Mouse (Mus musculus) testis, adult 2 months (tissue): ENCODE results near the gene Slc2a6. TPM values are rescaled to one million over a fixed set of nuclear protein-coding genes. Genes with fewer than 3 reads are reported as not detected.
A peak's percentile ranks its signal among the peaks of the same experiment; 100 is the strongest.

Experiments used
- H3K27ac ChIP-seq: fragments of 200-500 bp; 2 replicates; pipeline ENCODE4 v1.5.1; 2012; ENCODE audit warnings: low read depth, low read length; ENCODE audit not compliant: control insufficient read depth, insufficient read depth
- H3K27me3 ChIP-seq: fragments of 200-500 bp; 2 replicates; pipeline ENCODE4 v1.6.1; 2012; ENCODE audit warnings: mild to moderate bottlenecking, low read length, moderate library complexity; ENCODE audit not compliant: control insufficient read depth, insufficient read depth
- H3K36me3 ChIP-seq: fragments of 200-500 bp; 2 replicates; pipeline ENCODE4 v1.6.1; 2012; ENCODE audit warnings: mild to moderate bottlenecking, low read length; ENCODE audit not compliant: control insufficient read depth, insufficient read depth
- H3K4me1 ChIP-seq: fragments of 200-500 bp; 2 replicates; pipeline ENCODE4 v1.6.1; 2012; ENCODE audit warnings: low read length; ENCODE audit not compliant: control insufficient read depth, insufficient read depth
- H3K4me3 ChIP-seq: fragments of 200-500 bp; 2 replicates; pipeline ENCODE4 v1.5.1; 2012; ENCODE audit warnings: low read depth, mild to moderate bottlenecking, low read length, moderate library complexity, mixed read lengths; ENCODE audit not compliant: control insufficient read depth
- CTCF ChIP-seq: fragments of 200-500 bp; IDR thresholded peaks from 2 replicates; pipeline ENCODE4 v1.5.1; 2012; ENCODE audit warnings: low read depth, mild to moderate bottlenecking, inconsistent platforms, low read length, moderate library complexity; ENCODE audit not compliant: control insufficient read depth, insufficient read depth, insufficient replicate concordance
- POLR2A ChIP-seq: fragments of 200-500 bp; IDR thresholded peaks from 2 replicates; pipeline ENCODE4 v1.6.1; 2012; ENCODE audit warnings: low read depth, mild to moderate bottlenecking, inconsistent platforms, low read length, moderate library complexity; ENCODE audit not compliant: control insufficient read depth
- polyA plus RNA-seq: library from polyadenylated mRNA; depleted of rRNA; stranded (reverse); fragments of >200 nt; gene quantifications from 2 replicates; pipeline ENCODE4 v1.2.3, GENCODE M21; 2012

The Slc2a6 gene
- polyA plus RNA-seq, 1 experiment, result 0.25 TPM

DNA sequence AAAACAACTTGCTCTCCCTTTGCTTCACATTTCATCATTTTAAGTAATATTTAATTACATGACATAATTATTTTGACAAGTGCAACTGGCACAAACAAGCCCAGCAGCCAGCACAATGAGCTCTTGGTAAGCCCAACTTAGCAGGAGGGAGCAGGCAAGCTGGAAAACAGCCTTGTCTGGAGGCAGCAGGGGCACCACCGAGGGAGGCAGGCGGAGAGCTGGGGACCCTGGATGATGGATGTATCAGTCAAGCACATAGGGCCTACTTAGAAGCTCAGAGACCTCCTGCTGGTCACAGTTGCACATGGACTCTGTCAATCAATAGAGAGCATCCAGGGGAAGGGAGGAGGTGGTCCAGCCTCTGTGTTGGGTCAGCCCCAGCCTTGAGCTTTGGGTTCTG, 40.2 kb upstream of the Slc2a6 start:
- Histone ChIP-seq H3K27ac (no peak overlapping the region), H3K27me3 (no peaks in the 10 kb centered on the region), H3K4me1 (peaks cover 11% of the 10 kb centered on the region), H3K36me3 (no peaks in the 10 kb centered on the region), H3K4me3 (no peak overlapping the region)
- TF ChIP-seq POLR2A (no peak), CTCF (no peak)

GRCm38 (mm10) chr2:27067124-27067523, 39.3 kb upstream of the Slc2a6 start:
- TF ChIP-seq CTCF, result no peak
- no peak overlapping the region for H3K4me3 ChIP-seq
- H3K36me3 ChIP-seq, result no peaks in the 10 kb centered on the region
- no peaks in the 10 kb centered on the region for H3K27me3 ChIP-seq
- peaks cover 9% of the 10 kb centered on the region; the same call in 1 of the 2 replicates for H3K4me1 ChIP-seq
- H3K27ac ChIP-seq, result no peak overlapping the region

GRCm38 (mm10) chr2:27059187-27059586, 31.4 kb upstream of the Slc2a6 start:
- Histone ChIP-seq H3K27ac (no peak overlapping the region), H3K4me1 (no peaks in the 10 kb centered on the region), H3K36me3 (no peaks in the 10 kb centered on the region), H3K4me3 (no peak overlapping the region), H3K27me3 (no peaks in the 10 kb centered on the region)
- TF ChIP-seq CTCF, result no peak
- no peak for TF ChIP-seq POLR2A

- TF ChIP-seq POLR2A (no peak), CTCF (no peak)
- Histone ChIP-seq H3K27ac (no peak overlapping the region), H3K27me3 (no peaks in the 10 kb centered on the region), H3K4me1 (no peaks in the 10 kb centered on the region), H3K36me3 (no peaks in the 10 kb centered on the region), H3K4me3 (no peak overlapping the region)
Measured at GRCm38 (mm10) chr2:27058751-27059150, 31.0 kb upstream of the Slc2a6 start.

DNA sequence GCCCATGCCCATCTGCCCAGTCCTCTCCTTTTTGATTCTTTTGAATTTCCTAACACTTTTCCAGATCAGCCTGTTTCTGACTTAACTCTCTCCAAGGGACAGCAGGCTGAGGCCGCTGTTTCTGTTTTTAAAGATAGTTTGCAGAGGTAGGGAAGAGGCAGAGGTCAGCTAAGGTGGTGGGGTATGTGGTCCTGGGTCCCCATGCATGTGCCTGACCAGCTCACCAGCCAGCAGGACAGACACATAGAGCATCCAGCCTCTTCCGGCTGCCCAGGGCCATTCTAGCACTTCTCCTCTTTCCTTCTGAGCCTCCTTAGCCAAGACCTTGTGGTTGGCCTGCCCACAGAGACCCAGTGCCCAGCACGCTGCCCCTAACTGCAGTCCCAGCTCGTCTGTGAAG, 30.5 kb upstream of the Slc2a6 start:
- Histone ChIP-seq H3K4me1 (no peaks in the 10 kb centered on the region), H3K27ac (no peak overlapping the region), H3K4me3 (no peak overlapping the region), H3K27me3 (no peaks in the 10 kb centered on the region), H3K36me3 (no peaks in the 10 kb centered on the region)
- TF ChIP-seq CTCF (no peak), POLR2A (no peak)

GRCm38 (mm10) chr2:27049408-27049807, 21.6 kb upstream of the Slc2a6 start:
- H3K4me3 ChIP-seq, result no peak overlapping the region
- 0 out of 2 replicates have a peak, but pooled peaks cover 1% of the 10 kb centered on the region for H3K4me1 ChIP-seq
- TF ChIP-seq CTCF, result no peak
- TF ChIP-seq POLR2A, result no peak
- H3K27me3 ChIP-seq, result no peaks in the 10 kb centered on the region
- no peaks in the 10 kb centered on the region for H3K36me3 ChIP-seq
- no peak overlapping the region for H3K27ac ChIP-seq

GRCm38 (mm10) chr2:27045979-27046770, 18.4 kb upstream of the Slc2a6 start:
- no peaks in the 10 kb centered on the region for H3K36me3 ChIP-seq
- H3K4me1 ChIP-seq, result 0 out of 2 replicates have a peak, but pooled peaks cover 3% of the 10 kb centered on the region
- no peaks in the 10 kb centered on the region for H3K27me3 ChIP-seq
- no peak for TF ChIP-seq POLR2A
- H3K27ac ChIP-seq, result peak overlapping the region; percentile 10; the same call in 1 of the 2 replicates
- no peak overlapping the region for H3K4me3 ChIP-seq
